Mouse (Mus musculus) retina, embryonic 14.5 days (tissue): ENCODE data around the gene Chrna9.

Experiments
- DNase-seq: peaks from one replicate; pipeline ENCODE4 v3.0.0-alpha.2; 2015; ENCODE audit warnings: low spot score

Gene Chrna9

DNA sequence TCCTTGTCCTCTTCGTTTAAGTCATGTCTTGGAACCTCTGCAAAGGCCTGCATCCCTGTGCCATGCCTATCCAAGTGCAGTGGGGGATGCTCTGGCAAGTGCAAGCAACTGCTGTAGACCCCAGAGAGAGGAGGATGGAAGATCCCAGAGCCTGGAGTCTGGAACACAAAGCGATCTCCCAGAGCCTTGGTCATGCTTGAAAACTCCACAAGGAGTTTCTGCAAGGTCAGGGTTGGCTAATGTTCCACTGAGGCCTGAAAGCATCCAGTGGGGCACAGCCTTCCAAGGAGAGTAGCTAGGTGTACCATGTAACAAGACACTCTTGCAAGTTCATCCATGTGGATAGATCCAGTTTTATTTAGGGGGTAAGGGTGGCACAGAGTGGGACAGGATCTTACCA is 79.7 kb downstream of the Chrna9 start:
- no peak for DNase-seq

DNA sequence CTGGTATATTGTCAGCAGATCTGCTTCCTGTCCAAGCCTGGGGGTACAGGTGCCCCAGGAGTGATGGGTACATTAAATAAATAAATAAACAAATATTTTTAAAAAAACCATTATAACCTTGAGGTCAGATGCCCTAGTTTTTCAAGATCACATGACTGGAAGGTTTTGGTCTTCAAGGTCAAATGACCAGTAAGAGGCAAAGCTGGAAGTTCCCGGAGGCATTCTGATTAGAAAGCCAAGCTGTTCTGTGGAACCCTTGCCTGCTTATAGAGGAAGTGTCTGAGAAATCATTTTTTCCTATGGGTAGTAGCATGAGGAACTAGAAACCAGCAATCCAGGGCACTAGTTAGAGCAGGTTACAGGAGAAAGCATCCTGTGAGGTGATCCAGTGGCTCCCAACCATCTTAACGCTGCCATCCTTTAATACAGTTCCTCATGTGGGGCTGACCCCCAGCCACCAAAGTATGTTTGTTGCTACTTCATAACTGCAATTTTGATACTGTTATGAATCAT is 80.8 kb downstream of the Chrna9 start:
- DNase-seq = no peak

DNA sequence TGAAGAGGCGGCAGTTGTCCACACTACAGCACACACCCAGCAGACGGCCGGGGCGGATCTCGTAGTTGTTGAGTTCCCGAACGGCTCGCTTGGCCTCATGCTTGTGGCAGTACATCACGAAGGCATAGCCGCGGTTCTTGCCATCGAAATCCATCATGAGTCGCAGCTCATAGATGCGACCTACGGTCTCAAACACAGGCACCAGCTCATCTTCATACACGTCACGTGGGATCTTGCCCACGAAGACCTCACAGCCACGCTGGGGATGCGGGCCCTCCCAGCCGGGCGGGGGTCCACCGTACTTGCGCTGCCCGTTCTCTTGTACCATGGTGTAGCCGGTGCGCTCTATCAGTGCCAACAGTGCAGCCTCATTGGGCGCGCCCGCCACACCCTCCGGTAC is 92.1 kb downstream of the Chrna9 start:
- no peak for DNase-seq
